Mouse (Mus musculus) heart, adult 2 months (tissue): ENCODE results near the gene Rcc2.

Experiments
- CTCF ChIP-seq: fragments of 200-600 bp; IDR thresholded peaks from 2 replicates; pipeline ENCODE4 v1.8.1; 2022; ENCODE audit warnings: antibody characterized with exemption, mild to moderate bottlenecking, moderate library complexity
- EP300 ChIP-seq: fragments of 200-500 bp; IDR thresholded peaks from 2 replicates; pipeline ENCODE4 v1.6.1; 2011; ENCODE audit warnings: low read depth, low read length, control low read depth; ENCODE audit not compliant: insufficient read depth
- POLR2A ChIP-seq: fragments of 200-500 bp; IDR thresholded peaks from 2 replicates; pipeline ENCODE4 v1.6.1; 2011; ENCODE audit warnings: mild to moderate bottlenecking, low read depth, low read length, control low read depth; ENCODE audit not compliant: insufficient read depth

- TF ChIP-seq CTCF: no peak
- TF ChIP-seq EP300: no peak
- TF ChIP-seq POLR2A: no peak
Measured at GRCm38 (mm10) chr4:140701716-140702561, 1.6 kb downstream of the Rcc2 start.
